Mouse (Mus musculus): ENCODE data around the gene Fbxw7.

DNA sequence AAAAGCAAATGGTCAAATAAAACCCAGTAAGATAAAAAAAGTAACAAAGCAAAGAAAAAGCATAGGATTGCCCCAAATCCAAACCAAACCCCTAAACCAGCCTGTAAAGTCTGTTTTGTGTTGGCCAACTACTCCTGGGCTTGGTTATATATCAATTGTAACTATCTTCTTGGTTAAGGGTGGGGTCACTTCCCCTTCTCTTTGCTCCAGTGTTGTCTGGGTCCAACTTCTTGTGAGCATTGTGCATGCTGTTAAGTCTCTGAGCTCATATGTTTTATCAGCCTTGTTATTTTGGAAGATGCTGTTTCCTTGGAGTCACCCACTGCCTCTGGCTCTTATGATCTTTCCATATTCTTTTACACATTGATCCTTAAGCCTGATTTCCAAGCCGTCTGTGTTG lies 39.4 kb downstream of the Fbxw7 start:
- TF ChIP-seq ZNF384 (IDR thresholded peaks at IDR 0.05; ENCODE audit: low read depth, low read length) (no peak), MAFK (IDR thresholded peaks at IDR 0.05; ENCODE audit: insufficient read depth, low read depth, low read length) (no peak), HCFC1 (IDR thresholded peaks at IDR 0.05; ENCODE audit: borderline replicate concordance, insufficient read depth, low read length) (no peak), CHD2 (IDR thresholded peaks at IDR 0.05; ENCODE audit: low read depth, low read length) (no peak), ZC3H11A (IDR thresholded peaks at IDR 0.05; ENCODE audit: borderline replicate concordance, low read depth, low read length) (no peak)
